Mouse (Mus musculus): Measurements from ENCODE around the gene Rtn4r.

The Rtn4r gene

DNA sequence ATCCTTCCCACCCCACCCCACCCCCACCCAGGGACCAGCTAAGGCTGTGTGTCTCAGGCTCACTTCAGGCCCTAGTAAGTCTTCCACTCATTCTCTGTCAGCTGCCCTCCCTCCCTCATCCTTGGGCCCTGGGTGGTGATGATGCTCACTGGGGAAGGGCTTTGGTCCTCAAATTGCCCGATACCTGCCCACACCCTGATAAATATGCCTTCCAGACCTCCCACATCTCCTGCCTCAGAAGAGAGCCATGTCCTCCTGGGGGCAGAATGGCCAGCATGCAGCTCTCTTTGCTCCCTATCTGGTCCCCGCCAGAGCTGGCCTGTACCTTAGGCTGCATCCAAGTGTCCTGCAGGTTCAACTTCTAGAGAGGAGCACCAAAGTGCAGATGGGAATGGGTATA is 2.3 kb upstream of the Rtn4r start:
- DNase-seq = no peak

DNA sequence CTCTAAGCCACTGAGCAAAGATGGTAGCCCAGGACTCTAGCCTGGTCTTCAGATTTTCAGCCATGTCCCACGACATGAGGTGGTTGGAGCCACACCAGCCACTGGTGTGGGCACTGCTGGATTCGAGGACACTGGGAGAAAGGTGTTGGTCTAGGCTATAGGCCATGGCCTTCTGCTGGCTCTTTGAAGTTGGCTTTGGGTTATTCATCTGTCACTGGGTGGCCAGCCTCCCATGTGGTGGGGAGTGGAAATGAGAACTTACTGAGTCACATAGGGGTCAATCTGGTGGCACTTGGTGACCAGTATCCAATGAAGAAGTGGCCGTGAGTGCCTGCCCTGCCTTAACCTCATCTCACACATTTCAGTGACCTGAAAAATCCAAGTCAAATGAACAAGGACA is 1.2 kb upstream of the Rtn4r start:
- no peak for DNase-seq

DNA sequence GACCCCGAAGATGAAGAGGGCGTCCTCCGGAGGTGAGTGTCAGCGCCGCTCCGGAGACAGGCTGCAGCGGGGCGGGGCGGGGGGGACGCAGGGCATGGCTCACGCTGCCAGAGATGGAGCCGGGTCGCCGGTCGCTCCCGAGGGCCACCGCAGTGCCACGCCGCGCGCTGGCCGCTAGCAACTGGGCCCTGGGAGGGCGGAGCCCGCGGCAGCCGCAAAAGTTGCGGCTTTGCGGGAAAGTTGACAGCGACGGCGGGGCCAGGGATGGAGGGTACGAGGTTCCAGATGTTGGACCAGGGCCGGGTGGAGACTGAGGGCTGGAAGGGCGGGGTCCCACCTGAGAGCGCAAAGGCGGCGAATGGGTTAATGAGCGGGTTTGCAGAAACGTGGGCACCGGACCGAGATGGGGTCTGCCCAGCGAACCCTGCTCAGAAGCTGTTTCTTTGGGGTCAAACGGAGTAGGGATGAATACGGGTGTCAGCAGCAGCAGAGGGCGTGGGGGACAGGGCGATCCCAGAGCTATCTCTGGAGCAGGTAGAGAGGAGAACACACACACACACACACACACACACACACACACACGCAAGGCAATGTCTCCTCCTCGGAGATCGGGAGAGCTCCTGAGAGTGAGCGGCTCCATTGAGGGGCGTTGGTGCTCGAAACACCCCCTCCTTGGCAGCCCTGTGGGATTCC is 575 bp downstream of the Rtn4r start:
- DNase-seq = peak in 1 of 2 experiments; percentile 50

DNA sequence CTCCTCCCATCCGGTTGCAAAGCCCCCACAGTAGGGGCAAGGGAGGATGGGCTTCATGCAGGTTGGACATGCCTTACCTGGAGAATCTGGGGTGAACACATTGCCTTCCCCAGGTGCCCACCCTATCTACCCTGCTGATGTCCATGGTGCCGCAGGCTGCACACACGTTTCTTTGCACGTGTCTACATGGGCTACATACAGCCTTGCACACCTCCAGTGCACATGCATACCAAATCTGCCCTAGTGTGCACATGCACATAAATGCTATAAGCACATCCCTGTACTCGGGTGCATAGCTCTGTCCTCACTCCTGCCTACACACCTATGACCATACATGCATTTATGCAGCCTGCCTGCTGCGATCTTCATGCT is 1.1 kb downstream of the Rtn4r start:
- DNase-seq = no peak

- DNase-seq = no peak
Measured at GRCm38 (mm10) chr16:18129413-18129812, 2.0 kb downstream of the Rtn4r start.

DNA sequence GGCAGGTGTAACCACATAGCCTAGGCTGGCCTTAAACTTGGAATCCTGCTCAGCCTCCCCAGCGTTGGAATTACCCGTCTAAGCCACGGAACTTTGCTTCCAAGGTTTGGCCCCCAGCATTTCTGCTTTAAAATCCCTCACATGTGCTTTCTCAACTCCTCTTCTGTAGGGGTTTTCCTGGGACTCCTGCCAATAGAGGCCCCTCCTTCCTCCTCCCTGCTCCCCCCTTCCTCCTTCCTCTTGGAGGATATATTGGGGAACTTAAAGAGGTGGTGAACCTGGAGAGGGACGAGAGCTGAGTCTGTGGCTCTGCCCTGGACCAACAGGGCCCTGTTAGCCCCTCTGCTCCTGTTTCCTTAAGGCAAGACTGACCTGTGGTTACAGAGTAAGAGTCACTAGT is 2.8 kb downstream of the Rtn4r start:
- no peak for DNase-seq

DNA sequence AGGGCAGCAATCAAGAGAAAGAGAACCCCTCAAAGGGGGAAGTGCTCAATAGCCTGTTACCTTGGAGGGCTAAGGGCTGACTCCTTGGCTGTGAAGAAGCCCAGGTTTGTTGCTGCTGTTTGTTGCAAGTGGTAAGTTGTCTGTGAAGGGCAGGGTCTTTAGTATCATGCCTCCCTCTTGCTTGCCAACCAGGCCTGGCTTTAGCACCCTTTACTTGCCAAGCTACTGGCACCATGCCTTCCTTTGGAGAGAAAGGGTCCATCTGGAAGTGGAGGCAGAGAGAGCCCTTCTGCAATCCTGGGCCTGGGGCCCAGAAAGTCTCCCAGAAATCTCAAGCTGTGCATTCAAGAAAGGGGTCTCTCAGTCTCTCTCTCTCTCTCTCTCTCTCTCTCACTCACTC is 3.3 kb downstream of the Rtn4r start:
- DNase-seq = no peak

DNA sequence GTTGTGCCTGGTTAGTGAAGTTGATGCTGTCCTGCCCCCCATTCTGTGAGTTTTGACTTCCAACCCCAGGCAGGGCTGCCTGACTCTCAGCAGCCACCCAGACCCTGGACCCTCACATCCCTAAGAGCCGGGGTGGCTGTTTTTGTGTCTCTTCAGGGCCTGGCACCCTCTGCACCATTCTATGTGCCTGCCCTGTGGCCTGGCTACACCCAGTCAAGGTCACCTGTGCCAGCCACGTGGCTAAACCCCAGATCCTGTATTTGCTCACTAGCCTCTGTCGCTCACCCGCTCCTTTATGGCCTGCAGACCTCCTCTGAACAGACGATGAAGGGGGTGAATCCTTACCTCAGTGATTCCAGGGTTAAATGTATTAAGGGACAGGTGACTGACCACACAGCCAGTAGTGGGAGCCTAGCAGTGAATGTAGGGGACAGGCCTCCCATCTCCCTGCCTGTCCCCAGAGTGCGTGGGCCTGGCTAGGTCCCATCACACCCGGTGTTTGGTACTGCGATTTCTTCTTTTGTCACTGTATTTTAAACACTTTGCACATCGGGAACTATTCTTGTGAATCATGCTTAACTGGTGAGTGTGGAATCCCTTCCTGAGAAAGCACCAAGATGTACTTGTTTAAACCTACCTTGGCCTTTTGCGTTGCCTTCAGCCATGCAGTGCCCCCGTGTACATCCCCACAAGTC is 4.0 kb downstream of the Rtn4r start:
- peak in 1 of 2 experiments; percentile 13 for DNase-seq

GRCm38 (mm10) chr16:18132026-18132425 is 4.6 kb downstream of the Rtn4r start:
- no peak for DNase-seq

DNA sequence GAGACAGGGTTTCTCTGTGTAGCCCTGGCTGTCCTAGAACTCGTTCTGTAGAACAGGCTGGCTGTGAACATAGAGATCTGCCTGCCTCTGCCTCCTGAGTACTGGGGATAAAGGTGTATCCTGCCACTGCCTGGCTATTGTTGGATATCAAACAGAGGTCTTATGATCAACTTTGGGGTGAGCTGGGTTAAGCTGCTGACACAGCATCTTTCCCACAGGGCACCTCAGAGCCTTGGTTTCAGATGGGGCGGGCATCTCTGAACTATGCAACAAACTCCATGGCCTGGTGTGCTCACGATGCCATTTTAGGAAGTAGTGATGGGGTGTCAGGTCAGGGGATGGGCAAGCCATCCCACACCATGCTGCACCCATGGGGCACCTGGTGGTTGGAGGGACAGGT is 5.1 kb downstream of the Rtn4r start:
- DNase-seq = no peak

DNA sequence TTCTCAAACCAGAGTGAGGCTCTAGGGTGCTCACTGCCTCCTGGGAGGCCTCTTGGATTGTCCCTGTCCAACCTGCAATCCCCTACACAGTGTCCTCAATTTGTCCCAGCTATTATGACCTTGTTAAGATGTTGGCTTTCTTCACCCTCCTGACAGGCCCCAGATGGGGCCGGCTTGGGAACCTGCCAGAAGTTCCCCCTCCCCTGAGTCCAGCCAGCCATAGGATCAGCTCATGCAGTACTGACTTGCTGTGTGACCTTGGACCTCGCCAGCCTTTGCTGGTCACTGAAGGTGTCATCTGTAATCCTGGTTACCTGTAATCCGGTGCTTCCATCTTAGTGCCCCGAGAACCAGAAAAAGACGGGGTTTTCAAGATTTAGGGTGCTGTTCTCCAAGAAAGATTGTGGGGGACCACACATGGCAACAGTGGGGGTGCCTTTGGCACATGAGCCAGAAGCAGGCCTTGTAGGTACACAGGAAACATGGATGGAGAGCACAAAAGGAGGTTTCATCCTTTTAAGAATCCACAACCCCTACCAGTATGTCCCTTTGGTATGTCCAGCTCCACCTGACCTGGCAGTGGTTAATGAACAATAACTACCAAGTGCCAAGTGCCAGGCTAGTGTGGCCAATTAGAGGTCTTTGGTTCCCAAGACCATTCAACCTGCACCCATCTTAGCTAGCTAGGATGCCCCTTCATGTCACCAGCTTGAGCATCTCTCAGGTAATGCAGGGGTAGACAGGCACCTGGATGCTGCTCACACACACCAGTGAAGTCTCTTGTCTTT is 5.9 kb downstream of the Rtn4r start:
- DNase-seq = peak; percentile 51 to 74

- peak; percentile 70 to 86 for DNase-seq
Measured at GRCm38 (mm10) chr16:18135196-18135595, 7.8 kb downstream of the Rtn4r start.

DNA sequence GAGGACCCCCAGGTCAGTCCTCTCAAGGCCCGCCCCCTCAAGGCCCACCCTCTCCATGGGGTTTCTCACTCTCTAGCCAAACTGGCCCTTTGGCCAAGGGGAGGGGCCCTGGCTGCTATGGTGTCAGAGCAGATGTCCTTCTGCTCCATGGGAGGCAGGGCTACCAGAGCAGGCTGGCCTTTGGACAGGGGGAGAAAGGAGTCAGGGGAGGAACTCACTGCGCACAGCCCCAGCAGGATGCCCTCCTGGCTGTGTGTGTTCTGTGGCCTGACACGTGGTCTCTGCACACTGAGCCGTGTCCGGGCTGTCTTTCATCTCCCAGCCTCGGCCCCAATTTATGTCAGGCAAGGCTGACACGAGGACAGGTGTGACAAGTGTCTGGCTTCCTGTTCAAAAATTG is 8.6 kb downstream of the Rtn4r start:
- DNase-seq = peak; percentile 80 to 95

DNA sequence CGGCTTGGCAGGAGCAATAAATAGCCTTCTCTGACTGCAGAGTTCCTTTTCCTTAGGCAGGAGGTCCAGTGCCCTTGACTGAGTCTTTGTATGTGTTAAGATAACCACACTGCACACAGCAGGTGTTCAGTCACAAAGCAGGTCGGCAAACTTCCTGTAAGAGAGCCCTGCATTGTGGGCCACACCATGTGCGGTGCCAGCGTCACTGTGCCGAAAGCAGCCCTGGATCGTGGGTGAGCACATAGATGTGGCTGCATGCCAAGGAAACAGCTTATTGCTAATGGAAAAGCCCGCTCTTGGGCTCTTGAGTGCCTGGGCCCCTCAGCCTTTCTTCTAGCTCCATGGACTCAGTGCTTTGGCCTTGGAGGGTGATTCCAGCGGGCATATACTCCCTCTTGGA is 16.8 kb downstream of the Rtn4r start:
- peak in 1 of 2 experiments; percentile 13 for DNase-seq

DNA sequence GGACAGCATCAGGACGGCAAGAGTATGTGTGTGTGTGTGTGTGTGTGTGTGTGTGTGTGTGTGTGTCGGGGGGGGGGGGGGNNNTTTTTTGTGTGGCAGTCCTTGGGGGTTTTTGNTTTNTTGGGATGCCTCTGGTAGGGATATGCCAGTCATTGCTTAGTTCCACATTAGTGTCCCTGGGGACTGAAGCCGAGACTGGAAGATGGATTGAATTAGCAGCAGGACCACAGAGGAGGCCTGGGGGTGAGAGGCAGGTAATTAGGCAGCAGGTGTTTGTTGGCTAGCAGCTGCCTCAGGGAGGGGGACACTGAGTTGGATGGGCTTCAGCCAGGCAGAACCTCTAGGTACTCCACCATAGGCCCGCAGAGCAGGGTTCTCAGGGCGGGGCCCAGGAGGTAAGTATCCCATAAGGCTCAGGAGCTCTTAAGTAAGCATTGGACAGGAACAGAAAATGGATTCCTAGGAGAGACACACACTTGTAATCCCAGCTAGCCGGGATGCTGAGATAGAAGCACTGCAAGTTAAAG is 18.0 kb downstream of the Rtn4r start:
- DNase-seq = no peak

- no peak for DNase-seq
Measured at GRCm38 (mm10) chr16:18148208-18148876, 20.9 kb downstream of the Rtn4r start.

- DNase-seq = no peak
Measured at GRCm38 (mm10) chr16:18149205-18149604, 21.8 kb downstream of the Rtn4r start.

GRCm38 (mm10) chr16:18152189-18152588 is 24.7 kb downstream of the Rtn4r start:
- DNase-seq = no peak

- no peak for DNase-seq
Measured at GRCm38 (mm10) chr16:18152769-18153445, 25.5 kb downstream of the Rtn4r start.

GRCm38 (mm10) chr16:18154521-18155171 is 27.2 kb downstream of the Rtn4r start:
- peak in 1 of 2 experiments; percentile 19 for DNase-seq

DNA sequence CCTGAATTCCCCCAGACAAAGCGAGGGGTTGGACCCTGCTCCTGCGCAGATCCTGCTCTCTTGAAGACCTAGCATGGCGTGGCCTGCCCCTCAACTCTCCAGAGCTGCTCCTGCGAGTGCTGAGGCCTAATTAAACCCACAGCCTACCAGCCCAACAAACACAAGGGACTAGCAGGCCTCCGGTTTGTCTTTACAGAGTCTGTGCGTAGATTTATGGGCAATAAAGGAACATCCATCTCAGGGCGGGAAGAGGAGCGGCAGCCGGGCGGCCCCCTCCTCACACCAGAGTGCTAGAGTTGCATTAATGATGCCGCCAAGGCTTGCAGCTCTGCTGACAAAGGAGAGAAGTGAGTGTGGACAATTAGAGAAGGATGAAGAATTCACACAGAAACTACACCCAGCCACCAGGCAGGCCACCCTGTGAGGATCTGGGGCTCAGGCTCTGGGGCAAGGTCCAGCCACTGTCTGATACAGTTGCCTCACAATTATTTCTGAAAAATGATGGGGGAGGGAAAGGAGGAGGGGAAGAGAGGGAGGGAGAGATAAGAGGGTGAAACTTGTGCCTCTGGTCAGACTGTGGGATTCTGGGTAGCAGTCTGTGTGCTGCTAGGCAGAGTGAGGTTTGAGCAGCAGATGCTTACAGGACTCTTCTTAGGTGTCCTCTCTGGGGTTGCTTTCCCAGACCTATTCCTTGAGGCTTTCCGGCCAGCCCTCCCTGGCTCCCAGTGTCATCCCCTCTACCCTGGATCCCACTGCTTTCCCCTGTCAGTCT is 29.3 kb downstream of the Rtn4r start:
- DNase-seq = no peak

Data from kidney, postnatal 25 days (tissue).